Mouse (Mus musculus): ENCODE data around the gene Babam2.

The Babam2 gene

DNA sequence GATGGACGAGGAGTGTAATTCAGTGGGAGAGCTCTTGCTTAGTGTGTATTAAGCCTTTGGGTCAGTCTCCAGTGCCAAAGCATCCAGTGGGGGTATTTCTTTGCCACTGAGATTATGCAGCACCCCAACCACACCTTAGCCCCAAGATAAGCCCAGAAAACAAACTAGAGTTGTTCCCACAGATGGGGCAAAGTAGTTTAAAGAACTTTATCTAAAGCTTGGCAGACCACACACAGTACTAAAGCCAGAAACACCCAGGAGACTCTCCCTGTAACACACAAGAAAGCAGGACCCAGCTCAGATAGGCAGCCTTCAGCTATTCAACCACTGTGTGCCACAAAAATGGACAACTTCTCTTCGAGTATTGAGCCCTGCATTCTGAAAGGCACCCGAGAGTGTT lies 376.6 kb downstream of the Babam2 start:
- no peak for DNase-seq (ENCODE audit: low spot score in 2 of 2)

GRCm38 (mm10) chr5:32077139-32077538 lies 379.7 kb downstream of the Babam2 start:
- no peak for DNase-seq (ENCODE audit: low spot score in 2 of 2)

GRCm38 (mm10) chr5:32078986-32079385 lies 381.5 kb downstream of the Babam2 start:
- DNase-seq (ENCODE audit: low spot score in 2 of 2): no peak

DNA sequence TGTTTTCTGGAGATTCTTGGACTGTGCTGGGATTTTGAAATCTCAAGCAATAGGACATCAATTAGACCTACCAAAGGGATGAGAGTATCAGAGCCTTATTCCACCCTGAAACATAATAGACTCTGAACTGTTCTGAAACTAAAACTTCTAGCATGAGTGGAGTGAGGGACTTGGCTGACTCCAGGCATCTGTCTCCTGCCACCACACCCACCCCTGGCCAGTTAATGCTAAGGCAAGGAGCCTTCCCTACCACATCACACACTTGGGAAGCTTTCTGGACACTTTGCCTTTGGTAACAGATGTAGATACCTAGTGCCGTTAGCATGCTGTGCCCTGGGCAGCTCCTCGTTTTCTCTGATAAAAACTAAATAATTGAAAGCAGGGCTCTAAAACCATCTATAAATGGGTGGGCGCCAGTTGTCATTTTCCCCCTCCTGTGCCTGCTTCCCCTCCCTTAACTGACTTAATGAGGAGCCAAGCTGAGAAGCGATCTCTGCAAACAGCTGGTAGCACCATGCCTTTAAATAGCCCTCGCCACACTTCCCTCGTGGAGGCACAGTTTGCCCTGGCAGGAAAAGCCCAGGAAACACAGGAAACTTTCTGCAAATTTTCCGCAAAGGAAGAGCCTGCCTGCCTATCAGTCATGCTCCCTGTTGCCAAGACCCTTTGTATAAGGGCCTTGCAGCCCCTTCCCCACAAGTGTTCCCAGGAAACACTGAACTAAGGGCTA lies 383.2 kb downstream of the Babam2 start:
- no peak for DNase-seq (ENCODE audit: low spot score in 2 of 2)

DNA sequence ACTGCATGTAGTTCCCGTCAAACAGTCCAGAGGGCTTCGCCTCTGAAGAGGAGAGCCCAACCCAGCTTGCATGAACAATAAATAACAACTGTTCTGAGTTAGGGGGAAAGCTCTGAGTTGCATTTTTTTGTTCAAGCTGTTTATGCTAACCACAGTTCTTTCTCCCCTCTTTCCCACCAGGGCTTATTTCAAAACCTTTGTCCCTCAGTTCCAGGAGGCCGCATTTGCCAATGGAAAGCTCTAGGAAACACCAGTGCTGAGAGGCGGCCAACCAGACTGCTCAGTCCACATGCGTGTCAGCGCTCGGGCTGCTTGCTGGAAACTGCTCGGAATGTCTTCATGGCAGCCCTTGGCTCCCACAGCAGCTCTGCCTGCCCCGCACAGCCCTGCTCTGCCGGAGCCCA lies 386.9 kb downstream of the Babam2 start:
- no peak for DNase-seq (ENCODE audit: low spot score in 2 of 2)

DNA sequence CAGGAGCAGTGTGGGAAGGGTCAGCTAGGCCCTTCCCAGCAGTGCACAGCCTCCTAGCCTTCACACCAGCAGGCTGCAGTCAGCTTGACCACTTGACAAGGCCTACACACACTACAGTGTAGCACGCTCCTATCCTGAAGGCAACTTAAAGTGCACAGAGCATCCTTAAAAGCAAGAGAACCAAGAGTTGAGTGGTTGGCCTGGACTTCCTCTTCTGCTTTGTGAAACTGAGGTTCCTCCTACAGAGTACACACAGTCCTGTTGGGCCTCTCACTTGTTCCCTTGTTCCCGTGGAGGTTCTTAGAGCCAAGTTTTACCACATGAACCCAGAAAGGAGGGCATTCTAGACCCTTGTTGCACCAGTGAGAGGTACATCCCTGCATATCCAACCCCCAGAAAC lies 388.1 kb downstream of the Babam2 start:
- no peak for DNase-seq (ENCODE audit: low spot score in 2 of 2)

- DNase-seq (ENCODE audit: low spot score in 2 of 2): no peak
Measured at GRCm38 (mm10) chr5:32085971-32086370, 388.5 kb downstream of the Babam2 start.

DNA sequence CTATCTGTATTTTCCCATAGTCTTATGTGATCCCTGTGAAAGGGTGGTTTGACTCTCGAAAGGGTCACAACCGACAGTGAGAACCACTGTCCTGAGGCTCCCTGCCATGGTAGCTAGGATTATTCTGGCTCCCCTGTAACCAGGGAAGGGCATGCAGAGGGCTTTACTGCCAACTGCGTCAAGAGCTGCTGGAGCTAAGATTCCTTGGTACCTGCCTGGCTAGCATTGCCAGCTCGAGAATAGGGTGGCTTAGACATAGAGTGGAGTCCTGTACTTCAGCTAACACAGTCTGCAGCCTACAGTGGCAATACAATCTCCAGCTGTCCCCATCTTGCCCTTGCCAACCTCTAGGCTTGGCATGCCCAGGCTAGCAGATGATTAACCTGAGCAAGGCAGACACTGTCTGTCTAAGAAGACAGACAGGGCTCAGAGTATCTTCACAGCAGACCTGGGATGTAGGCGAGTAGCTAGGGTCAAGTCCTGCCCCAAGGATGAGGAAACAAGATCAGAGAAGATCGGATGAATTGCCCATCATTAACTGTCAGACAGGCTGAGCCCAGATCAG lies 389.1 kb downstream of the Babam2 start:
- DNase-seq (ENCODE audit: low spot score in 2 of 2): no peak

- DNase-seq (ENCODE audit: low spot score in 2 of 2): no peak
Measured at GRCm38 (mm10) chr5:32089481-32089880, 392.0 kb downstream of the Babam2 start.

DNA sequence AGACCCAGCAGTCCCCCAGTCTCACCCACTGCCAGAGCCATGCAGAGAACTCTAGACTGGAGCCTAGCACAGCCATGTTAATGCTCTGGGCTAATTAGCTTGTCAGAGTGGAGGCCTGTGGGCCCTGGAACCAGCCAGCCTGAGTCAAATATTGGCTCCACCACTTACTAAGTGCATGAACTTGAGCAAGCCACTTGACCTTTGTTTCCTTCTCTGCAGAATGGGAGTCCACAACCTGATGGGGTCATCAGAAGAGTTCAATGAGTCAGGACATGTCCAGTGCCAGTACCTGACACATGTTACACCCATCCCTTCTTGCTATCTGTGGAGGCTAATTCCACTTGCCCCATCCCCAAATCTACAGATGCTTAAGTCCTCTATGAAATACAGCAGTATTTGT lies 394.8 kb downstream of the Babam2 start:
- DNase-seq (ENCODE audit: low spot score in 2 of 2): no peak

DNA sequence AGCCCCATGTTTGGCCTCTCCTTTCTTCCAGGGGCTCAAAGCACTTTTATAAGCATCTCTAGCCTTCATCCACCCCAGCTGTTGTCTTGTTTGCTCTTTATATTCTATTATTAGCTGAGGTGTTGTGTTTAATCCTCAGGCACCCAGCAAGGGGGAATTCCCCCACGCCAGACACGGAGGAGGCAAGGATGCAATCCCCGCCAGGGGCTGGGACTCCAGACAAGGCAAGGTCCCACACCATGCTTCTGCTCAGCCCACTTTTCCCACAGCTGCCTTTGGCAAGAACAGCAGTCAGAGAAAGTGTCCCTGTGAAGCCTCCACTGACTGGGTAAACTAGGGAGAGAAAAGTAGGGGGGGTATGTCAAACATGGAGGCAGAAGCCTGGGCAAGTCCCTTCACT lies 401.2 kb downstream of the Babam2 start:
- no peak for DNase-seq (ENCODE audit: low spot score in 2 of 2)

- DNase-seq (ENCODE audit: low spot score in 2 of 2): no peak
Measured at GRCm38 (mm10) chr5:32102484-32102883, 405.0 kb downstream of the Babam2 start.

DNA sequence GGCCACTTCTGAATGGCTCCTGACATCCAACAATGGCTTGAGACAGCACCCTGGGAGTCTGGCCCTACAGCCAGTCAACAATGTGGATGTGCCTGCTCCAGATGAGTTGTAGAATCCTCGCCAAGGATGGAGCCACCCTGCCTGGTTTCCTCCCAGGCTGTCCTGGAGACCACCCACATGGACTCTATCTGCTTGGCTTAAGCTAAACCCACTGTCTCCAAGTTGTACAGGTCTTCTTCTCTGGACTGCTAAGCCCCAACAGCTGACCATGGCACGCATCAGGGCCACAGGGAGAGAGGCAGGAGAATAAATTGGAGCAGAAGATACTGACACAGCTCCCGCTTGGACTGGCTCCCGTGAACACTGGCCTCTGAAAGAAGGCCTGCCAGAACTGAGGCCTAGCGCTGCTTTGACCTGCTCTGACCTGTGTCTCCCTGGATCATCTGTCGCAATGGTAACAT lies 405.5 kb downstream of the Babam2 start:
- DNase-seq (ENCODE audit: low spot score in 2 of 2): no peak

DNA sequence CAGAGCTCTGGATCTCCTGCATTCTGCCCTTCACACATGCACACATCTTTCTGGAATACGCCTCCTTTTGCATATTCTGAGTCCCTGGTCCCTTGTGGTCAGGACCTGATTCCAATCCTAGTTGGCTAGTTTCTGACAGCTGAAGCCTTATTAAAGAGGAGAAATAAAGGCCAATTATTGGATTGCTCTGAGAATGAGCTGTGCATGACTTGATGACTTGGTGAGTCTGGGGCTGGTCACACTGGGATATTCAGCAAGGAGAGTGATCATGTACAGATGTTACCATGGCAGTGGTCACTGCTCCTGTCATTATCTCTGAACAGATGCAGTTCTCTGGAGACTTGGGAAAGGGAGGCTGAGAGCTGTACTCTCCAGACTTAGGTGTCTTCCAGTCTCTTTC lies 406.1 kb downstream of the Babam2 start:
- DNase-seq (ENCODE audit: low spot score in 2 of 2): no peak

- DNase-seq (ENCODE audit: low spot score in 2 of 2): peak in 1 of 2 experiments; percentile 7
Measured at GRCm38 (mm10) chr5:32104119-32104990, 406.9 kb downstream of the Babam2 start.

- no peak for DNase-seq (ENCODE audit: low spot score in 2 of 2)
Measured at GRCm38 (mm10) chr5:32106473-32107140, 409.1 kb downstream of the Babam2 start.

DNA sequence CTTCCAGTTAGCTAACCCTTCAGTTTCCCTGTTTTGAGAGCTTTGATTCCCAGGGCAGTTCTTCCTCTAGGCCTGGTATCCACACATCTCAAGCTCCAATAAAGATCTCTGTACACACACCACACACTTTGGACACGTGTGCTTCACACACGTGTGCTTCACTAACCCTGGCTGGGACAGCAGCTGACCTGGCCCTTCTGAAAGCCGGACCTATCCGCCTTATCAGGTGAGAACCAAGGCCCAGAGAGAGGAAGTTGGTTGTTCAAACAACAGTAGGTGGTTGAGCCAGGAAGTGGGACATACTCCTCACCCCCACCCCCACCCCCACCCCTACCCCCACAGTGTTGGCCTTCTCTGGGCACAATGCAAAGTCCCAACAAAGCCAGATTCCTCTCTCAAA lies 413.2 kb downstream of the Babam2 start:
- DNase-seq (ENCODE audit: low spot score in 2 of 2): no peak

GRCm38 (mm10) chr5:32112206-32112916 lies 414.9 kb downstream of the Babam2 start:
- no peak for DNase-seq (ENCODE audit: low spot score in 2 of 2)

DNA sequence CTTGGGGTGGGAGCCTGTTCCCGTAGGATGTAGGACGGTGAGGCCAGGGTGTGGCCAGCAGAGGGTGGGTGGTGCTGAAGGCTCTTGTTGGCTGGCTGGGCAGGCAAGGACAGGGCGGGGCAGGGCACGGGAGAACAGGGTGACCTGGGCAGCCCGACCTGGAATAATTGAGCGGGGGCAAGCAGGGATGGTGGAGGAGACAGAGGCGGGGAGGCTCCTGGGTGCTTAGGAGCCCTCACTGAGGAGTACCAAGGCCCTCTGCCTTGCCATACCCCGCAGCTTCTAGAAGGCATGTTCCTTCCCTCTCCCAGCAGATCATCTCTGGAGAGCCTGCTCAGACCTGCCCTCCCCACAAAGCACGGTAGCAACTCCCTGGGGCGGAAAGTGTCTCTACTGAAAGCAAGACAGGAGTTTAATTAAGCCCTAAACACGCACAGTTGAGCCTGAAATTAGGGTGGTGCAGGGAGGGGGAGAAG lies 423.5 kb downstream of the Babam2 start:
- no peak for DNase-seq (ENCODE audit: low spot score in 2 of 2)

DNA sequence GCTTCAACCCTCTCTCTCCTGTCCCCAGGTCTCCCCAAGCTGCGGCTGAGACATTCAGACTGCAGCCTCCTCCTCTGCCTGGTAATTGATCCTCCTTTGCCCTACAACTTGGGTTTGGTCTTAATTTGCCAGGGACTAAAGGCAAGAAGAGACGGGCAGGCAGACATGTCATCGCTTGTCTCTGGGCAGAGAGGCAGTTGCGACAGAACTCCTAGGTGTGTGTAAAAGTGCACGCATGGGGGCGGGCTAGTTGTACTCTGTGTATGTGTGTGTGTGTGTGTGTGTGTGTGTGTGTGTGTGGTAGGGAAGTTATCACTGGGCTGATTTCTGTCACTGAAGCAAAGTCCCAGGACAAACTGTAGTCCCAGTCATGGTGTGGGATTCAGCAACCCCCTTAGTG lies 424.5 kb downstream of the Babam2 start:
- DNase-seq (ENCODE audit: low spot score in 2 of 2): no peak

- no peak for DNase-seq (ENCODE audit: low spot score in 2 of 2)
Measured at GRCm38 (mm10) chr5:32122363-32122762, 424.9 kb downstream of the Babam2 start.

Measured in spleen, postnatal 14 days (tissue).